Mouse (Mus musculus) spleen, adult 2 months (tissue): ENCODE data around the gene Thsd4.

Experiments used
- CTCF ChIP-seq: fragments of 200-500 bp; IDR thresholded peaks from 2 replicates; pipeline ENCODE4 v1.5.1; 2011; ENCODE audit warnings: mild to moderate bottlenecking, inconsistent platforms; ENCODE audit not compliant: insufficient read depth, insufficient read length, insufficient replicate concordance; ENCODE audit errors: extremely low read depth
- POLR2A ChIP-seq: fragments of 200-500 bp; IDR thresholded peaks from 2 replicates; pipeline ENCODE4 v1.6.1; 2011; ENCODE audit warnings: low read depth, low read length, inconsistent platforms

DNA sequence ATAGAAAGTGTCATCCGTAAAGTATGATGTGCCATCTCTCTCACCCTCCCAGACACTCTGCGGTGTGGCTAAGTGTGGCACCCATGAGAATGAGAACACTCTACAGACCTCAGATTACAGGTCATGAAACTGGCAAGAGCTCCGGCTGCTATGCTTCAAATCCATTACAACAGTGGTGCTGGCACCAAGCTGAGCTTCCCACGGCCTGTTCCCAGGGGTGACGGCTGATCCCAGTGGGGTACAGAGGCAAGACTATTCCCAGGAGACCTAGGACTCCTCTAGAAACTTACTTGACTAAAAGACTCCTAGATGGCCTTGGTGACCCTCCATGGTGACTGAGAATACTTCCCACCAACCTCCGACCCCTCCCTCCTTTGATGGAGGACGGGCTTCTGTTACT lies 209.2 kb downstream of the Thsd4 start:
- TF ChIP-seq POLR2A: no peak
- no peak for TF ChIP-seq CTCF
